Mouse (Mus musculus) skeletal muscle tissue, adult 2 months (tissue): ENCODE data around the gene Nr2f1.

ENCODE experiments used
- DNase-seq: peaks from one replicate; pipeline ENCODE4 v3.0.0-alpha.2; 2012; ENCODE audit warnings: low read depth, low spot score

Gene Nr2f1

GRCm38 (mm10) chr13:78179312-78180097 lies 20.1 kb downstream of the Nr2f1 start:
- DNase-seq = no peak

DNA sequence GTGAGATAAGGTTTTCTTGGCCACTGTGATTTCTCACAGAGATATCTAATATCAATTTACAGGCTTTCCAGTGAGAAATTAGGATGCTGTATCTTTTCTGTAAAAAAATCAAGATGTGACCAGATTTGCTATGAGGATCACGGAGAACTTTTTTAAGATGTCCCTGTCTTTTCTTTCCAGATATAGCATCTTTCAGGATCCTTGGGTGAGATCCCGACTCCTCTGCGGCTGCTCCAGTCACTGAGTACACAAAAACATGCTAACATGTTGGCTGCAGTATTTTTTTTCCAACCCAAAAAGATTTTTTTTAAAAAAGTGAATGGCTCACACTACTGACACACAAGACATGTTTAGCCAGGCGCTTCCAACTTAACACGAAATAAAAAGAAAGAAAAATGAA lies 20.8 kb downstream of the Nr2f1 start:
- DNase-seq = no peak

DNA sequence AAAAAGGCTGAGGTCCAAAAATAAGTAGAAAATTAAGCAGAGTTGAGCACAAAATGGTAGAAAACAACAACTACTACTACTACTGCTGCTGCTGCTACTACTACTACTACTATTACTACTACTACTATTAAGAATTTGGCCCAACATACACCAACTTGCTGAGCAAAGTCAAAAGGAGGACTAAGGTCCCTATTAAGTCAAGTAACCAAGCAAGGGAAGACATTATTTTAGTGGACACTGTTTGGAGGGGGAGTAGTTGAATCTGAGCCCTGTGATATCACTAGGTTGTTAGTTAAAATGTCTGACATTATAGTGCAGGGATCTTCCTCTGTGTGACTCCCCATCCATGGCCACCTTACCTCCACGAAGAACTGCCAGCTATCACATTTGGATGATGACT lies 21.5 kb downstream of the Nr2f1 start:
- DNase-seq = no peak

GRCm38 (mm10) chr13:78177381-78177950 lies 22.1 kb downstream of the Nr2f1 start:
- no peak for DNase-seq

GRCm38 (mm10) chr13:78175821-78176380 lies 23.7 kb downstream of the Nr2f1 start:
- DNase-seq = no peak

GRCm38 (mm10) chr13:78174891-78175290 lies 24.7 kb downstream of the Nr2f1 start:
- no peak for DNase-seq

DNA sequence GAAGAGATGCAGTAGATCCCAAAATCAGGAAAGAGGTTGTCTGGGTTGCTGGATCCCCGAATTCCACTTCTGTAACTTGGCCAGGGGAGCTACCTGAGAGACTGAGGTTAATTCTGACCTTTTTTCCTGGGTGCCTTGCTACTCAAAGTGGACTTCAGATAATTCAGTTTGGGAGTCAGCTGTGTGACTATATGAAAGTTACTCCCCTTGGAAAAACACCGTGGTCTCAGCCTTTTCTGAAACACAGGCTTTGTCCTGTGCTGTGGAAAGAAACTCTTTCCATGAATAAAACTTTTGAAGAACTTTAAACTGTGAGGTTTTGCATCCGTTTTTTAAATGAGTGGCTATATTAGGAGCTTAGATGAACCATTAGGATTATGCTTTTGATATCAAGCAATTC lies 25.4 kb downstream of the Nr2f1 start:
- DNase-seq = no peak

GRCm38 (mm10) chr13:78172861-78173260 lies 26.7 kb downstream of the Nr2f1 start:
- DNase-seq = no peak

GRCm38 (mm10) chr13:78171984-78172636 lies 27.4 kb downstream of the Nr2f1 start:
- DNase-seq = no peak

DNA sequence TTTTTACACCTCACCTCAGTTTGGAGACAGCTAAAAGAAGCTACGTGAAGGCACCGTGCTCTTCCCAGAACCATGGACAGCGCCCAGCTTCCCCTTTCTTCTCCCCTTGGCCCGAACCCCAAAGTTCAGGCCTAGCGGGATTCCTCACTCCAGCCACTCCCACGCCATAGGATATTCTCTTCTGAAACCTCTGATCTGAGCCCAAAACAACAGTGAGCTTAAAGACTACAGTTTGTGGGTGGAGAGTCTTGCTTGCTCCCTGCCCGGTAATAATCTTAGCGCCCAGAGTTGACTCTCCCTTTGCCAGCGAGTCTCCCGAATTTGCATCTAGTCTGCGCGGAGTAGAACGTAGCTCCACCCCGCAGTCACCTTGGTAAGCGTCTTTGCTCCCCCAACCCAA lies 28.2 kb downstream of the Nr2f1 start:
- no peak for DNase-seq

- no peak for DNase-seq
Measured at GRCm38 (mm10) chr13:78168166-78168565, 31.4 kb downstream of the Nr2f1 start.

DNA sequence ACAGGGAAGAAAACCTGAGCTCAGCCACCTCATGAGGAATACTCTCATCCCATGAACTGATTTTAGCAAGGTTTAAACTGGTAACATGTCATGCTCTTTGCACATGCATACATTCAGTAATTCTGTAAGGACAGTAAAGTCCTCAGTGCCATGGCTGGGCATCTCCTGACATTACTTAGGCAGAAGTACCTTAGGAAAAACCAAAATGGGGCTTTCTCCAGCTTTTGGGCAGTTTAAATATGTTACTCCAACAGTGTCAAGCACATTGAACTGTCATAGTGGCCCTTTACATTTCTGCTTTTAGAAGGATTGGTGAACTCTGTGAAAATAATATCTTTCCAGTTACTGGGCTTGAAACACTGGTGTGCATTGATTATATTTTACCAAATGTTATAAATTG lies 34.6 kb downstream of the Nr2f1 start:
- no peak for DNase-seq

DNA sequence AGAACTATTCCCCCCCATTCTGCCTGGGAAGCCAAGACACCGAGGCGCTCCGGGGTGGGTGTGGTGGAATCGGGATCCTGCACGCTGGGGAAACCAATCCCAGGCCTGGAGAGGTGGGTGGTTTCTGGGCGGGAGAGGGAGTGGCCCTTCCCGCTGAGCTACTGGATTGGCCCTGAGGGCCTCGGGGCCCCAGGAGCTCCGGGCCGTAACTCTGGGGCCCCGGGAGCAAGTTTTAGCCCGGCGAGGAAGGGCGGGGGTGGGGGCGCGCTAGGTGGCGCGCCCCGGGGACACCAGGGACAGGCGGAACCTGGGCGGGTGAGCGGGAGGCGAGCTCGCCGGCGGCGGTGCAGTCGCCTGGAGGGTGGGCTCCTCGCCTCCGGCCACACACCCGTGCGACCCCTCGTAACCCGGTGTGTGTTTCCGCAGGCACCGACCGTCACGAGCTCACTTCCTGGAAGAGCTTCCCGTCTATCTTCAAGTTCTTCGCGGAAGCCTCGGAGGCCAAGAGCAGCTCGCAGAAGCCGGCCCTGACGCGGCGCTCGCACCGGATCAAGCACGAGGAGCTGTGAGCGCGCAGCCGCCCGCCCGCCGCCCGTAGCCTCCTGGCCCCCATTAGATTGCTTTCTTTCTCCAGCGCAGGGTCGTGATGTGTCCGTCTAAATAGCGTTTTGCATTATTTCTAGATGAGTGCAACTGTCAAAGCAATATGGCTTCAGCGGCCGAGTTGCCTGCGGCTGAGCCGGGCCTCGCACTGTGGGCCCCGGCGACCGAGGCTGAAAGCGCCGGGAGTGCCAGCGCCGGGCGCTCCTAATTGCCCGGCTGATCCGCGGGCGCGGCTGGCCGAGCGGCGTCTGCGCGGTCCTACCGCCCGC lies 36.2 kb downstream of the Nr2f1 start:
- peak; percentile 74 for DNase-seq

GRCm38 (mm10) chr13:78162149-78162548 lies 37.4 kb downstream of the Nr2f1 start:
- no peak for DNase-seq

DNA sequence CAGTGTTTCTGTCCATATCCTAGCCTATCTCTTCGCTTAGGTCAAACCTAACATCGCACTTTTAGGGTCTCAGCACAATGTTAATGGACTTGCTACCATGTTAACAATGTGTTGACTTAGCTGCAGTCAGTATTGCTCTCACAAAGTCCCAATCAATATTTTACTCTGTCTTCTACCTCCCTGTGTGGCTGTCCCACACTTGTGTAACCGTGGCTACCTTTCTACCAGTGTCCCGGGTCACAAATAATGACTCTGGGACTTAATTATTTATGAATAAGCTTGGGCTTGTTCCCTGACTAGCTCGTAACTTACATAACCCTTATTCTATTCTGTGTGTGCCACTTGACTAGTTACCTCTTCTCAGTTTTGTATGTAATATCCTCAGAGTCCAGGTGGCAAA lies 42.1 kb downstream of the Nr2f1 start:
- DNase-seq = no peak
